Mouse (Mus musculus): ENCODE measurements around the gene Olfr1454.

Olfr1454 gene

DNA sequence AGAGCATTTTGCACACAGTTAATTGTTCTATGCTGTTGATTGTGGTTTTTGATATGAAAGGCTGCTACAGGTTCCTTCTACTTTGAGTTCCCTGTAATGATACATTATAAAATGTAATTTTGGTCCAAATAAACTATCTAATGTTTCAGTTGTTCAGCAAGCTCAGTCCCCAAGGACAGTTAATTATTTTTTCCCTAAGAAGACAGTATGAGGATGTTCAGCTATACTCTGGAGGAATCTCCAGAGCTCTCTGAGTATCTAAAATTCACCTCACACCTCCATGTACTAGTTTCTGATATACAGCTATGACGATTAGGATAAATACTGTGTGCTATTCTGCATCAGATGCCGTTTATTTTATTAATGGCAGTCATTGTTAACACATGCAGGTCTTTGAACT lies at the start of gene Olfr1454:
Gene Olfr1454, plus strand, starts transcription at position 301 of the 400 bp plus-strand sequence.
- DNase-seq: no peak

DNA sequence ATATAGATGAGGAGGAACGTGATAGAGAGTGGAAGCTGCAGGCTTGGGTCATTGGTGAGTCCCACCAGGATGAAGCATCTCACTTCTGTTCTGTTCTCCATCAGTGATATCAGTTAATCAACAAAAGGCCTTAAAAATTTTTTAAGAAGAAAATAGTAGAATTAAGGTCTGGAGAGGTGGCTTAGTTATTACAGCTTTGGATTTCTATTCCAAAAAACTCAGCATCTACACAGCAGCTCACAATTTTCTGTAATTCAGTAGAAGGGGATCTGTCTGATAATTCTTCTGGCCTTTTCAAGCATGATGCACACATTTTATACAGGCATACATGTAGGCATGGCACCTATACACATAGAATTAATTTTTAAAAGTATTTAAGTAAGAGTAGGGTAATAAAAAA lies 32.2 kb upstream of the Olfr1454 start, which contains the start of gene Olfr1453:
Gene Olfr1453, minus strand, starts transcription at position 101 of the 400 bp plus-strand sequence.
- no peak for DNase-seq

DNA sequence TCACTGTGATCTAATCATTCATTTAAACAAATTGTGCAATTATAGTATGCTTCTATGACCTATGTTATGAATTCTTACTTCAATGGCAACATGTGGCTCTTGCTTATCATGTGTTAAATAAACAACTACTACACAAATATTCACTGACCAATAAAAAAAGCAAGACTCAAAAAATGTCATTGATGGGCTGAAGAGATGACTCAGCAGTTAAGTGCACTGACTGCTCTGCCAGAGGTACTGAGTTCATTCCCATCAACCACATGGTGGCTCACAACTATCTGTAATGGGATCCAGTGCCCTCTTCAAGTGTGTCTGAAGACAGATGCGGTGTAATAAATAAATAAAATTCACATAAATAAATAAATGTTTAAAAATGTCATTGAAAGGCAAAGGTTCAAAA lies 33.5 kb downstream of the Olfr1454 start:
- no peak for DNase-seq

- DNase-seq: no peak
Observed at GRCm38 (mm10) chr19:13097791-13098190, 37.4 kb downstream of the Olfr1454 start, which contains the start of gene Olfr1457. Olfr1457 (minus strand) TSS chr19:13097891.

- DNase-seq: no peak
Observed at GRCm38 (mm10) chr19:13106675-13107074, 46.3 kb downstream of the Olfr1454 start, which contains the start of gene Olfr1458. Olfr1458 (minus strand) TSS chr19:13106775.

All from lung, postnatal 36 days (tissue).